Mouse (Mus musculus) heart, embryonic 15.5 days (tissue): ENCODE results near the gene Pld4. TPM values are rescaled to one million over a fixed set of nuclear protein-coding genes. Genes with fewer than 3 reads are reported as not detected.
"Not testable (repeated sequence)": the region's sequence is repeated elsewhere in the genome, so short reads cannot be mapped to it uniquely, and the experiment has no call there.

ENCODE experiments used
- ATAC-seq: fragments of 200-750 bp; cut with Nextera tagmentation; replicated peaks from 2 replicates; pipeline ENCODE4 v1.8.0; 2017; ENCODE audit warnings: low read depth, moderate TSS enrichment; ENCODE audit not compliant: insufficient number of reproducible peaks, insufficient read depth, low FRiP score
- H3K27ac ChIP-seq: fragments of 300-500 bp; sonication (generic); 2 replicates; pipeline ENCODE4 v1.5.1; 2015; ENCODE audit warnings: mild to moderate bottlenecking, inconsistent platforms
- H3K27me3 ChIP-seq: fragments of 300-500 bp; sonication (generic); 2 replicates; pipeline ENCODE4 v1.6.1; 2015; ENCODE audit warnings: inconsistent platforms
- H3K36me3 ChIP-seq: fragments of 300-500 bp; sonication (generic); 2 replicates; pipeline ENCODE4 v1.6.1; 2015; ENCODE audit warnings: mild to moderate bottlenecking, inconsistent platforms
- H3K4me1 ChIP-seq: fragments of 300-500 bp; sonication (generic); replicated peaks from 2 replicates; pipeline ENCODE4 v1.6.1; 2015; ENCODE audit warnings: inconsistent platforms
- H3K4me2 ChIP-seq: fragments of 300-500 bp; sonication (generic); 2 replicates; pipeline ENCODE4 v1.6.1; 2015; ENCODE audit warnings: inconsistent platforms, mild to moderate bottlenecking, moderate library complexity
- H3K4me3 ChIP-seq: fragments of 300-500 bp; sonication (generic); 2 replicates; pipeline ENCODE4 v1.5.1; 2015; ENCODE audit warnings: mild to moderate bottlenecking, inconsistent platforms
- H3K9ac ChIP-seq: fragments of 300-500 bp; sonication (generic); 2 replicates; pipeline ENCODE4 v1.6.1; 2015; ENCODE audit warnings: mild to moderate bottlenecking, inconsistent platforms
- H3K9me3 ChIP-seq: fragments of 300-500 bp; sonication (generic); replicated peaks from 2 replicates; pipeline ENCODE4 v1.6.1; 2016; ENCODE audit warnings: inconsistent platforms
- WGBS: fragments of 180-500 bp; shearing (Covaris S2); methylation state at CpG from one replicate; pipeline ENCODE4 v1.1.7; 2015; ENCODE audit warnings: mixed read lengths; 5-methylcytosine and 5-hydroxymethylcytosine counted together
- polyA plus RNA-seq: library from polyadenylated mRNA; unstranded; fragments of >200 nt; fragmentation: Nextera tagmentation; extraction: Ambion mirVana; gene quantifications from 2 replicates; pipeline ENCODE4 v1.2.1, GENCODE M21; 2015

The Pld4 gene
- polyA plus RNA-seq, 1 experiment from 2014 or later: 7.2 TPM

DNA sequence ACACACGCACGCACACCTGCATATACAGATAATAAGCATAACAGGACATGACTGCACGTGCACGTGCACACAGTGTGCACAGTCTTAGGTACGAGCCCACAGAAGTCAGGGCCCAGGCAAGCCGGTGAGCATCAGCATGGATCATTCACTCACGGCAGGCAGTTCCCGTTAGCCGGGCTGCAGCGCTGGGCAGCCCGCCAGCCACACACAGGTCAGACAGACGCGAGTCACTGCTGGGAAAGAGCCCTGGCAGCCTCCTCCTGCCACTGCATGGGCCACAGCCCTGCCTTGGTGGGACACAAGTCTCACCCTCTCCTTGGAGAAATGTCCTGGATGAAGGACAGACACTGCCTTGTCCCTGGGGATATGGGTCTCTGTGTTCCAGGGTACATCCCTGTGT is 43.6 kb downstream of the Pld4 start:
- ATAC-seq: no peak
- no peaks in the 10 kb centered on the region for H3K9me3 ChIP-seq
- WGBS: 37% methylated on average over 13 of the region's 13 CpGs
- peaks cover 42% of the 10 kb centered on the region for H3K4me1 ChIP-seq
- no peak overlapping the region for H3K4me2 ChIP-seq
- H3K4me3 ChIP-seq: no peak overlapping the region
- H3K9ac ChIP-seq: no peak overlapping the region
- no peak overlapping the region for H3K27ac ChIP-seq
- H3K27me3 ChIP-seq: peaks cover 32% of the 10 kb centered on the region
- no peaks in the 10 kb centered on the region for H3K36me3 ChIP-seq

DNA sequence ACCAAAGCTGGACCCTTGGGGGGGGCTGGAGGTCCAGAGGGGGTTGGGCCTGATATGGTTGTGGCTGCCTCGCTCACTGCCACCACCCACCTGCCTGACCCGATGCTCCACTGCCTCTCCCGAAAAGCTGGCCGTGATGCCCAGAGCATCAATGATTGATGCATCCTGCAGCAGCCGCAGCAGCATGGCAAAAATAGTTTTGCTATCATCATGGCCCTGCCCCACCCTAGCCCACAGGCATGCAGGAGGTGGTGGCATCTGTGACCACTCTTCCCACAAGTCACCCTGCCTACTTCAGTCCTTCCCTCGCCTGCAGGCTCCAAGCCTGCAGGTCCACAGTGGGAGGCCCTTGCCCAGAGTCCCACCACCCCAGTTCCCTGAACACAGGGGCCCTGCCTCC is 45.6 kb downstream of the Pld4 start:
- no peak overlapping the region for H3K4me3 ChIP-seq
- peaks cover 52% of the 10 kb centered on the region for H3K4me1 ChIP-seq
- H3K4me2 ChIP-seq: no peak overlapping the region
- no peaks in the 10 kb centered on the region for H3K9me3 ChIP-seq
- H3K36me3 ChIP-seq: no peaks in the 10 kb centered on the region
- WGBS: 55% methylated on average over 6 of the region's 6 CpGs
- H3K27me3 ChIP-seq: peaks cover 25% of the 10 kb centered on the region
- H3K9ac ChIP-seq: no peak overlapping the region
- ATAC-seq: no peak
- no peak overlapping the region for H3K27ac ChIP-seq

DNA sequence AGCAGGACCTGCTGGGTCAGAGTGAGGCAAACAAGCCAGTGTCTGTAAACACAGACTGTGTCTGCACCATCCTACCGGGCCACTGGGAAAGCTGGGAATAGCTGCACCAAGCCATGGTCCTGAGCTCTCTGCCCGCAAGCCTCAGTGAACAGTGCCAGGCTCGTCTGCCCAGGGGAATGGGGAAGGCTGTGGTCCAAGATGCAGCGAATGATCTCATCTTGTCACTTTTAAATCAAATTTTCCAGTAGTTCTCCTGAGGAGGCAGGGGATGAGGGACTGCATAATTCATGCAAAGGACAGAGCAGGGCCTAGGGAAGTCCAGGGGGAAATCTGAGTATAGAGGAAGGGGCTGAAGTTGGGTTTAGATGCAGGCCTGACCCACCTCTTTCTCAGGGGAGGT is 47.3 kb downstream of the Pld4 start:
- Histone ChIP-seq H3K4me2 (no peak overlapping the region), H3K9me3 (no peaks in the 10 kb centered on the region), H3K4me1 (peaks cover 57% of the 10 kb centered on the region), H3K9ac (peak overlapping the region; percentile 12; the same call in 1 of the 2 replicates), H3K4me3 (no peak overlapping the region), H3K27me3 (peaks cover 10% of the 10 kb centered on the region), H3K36me3 (no peaks in the 10 kb centered on the region), H3K27ac (no peak overlapping the region)
- 84% methylated on average over 4 of the region's 4 CpGs for WGBS
- ATAC-seq: no peak

DNA sequence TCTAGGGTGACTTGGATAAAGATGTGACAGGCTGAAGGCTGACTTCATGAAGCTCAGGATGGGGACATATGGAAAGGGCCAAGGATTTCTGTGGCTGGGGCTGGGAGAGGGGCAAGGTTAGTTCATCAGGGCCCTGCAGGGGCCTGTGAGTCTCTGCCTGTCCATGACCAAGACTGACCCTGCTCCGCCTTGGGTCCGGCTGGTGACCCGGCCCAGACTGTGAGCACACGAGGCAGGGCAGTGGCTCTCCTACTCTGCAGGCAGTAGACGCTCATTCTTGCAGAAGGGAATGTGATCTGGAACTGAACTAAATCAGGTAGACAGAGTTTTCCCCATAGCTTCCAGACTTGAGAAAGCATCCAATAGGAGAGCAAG is 47.7 kb downstream of the Pld4 start:
- 68% methylated on average over 5 of the region's 5 CpGs for WGBS
- ATAC-seq: 0 out of 2 replicates have a peak, but pooled peaks have one; percentile 1
- Histone ChIP-seq H3K9ac (peak overlapping the region; percentile 31; the same call in 1 of the 2 replicates), H3K27ac (peak overlapping the region; percentile 46; the same call in 1 of the 2 replicates), H3K9me3 (no peaks in the 10 kb centered on the region), H3K36me3 (no peaks in the 10 kb centered on the region), H3K4me1 (peaks cover 53% of the 10 kb centered on the region), H3K4me2 (peak overlapping the region; percentile 98), H3K4me3 (peak overlapping the region; percentile 82), H3K27me3 (peaks cover 6% of the 10 kb centered on the region)

DNA sequence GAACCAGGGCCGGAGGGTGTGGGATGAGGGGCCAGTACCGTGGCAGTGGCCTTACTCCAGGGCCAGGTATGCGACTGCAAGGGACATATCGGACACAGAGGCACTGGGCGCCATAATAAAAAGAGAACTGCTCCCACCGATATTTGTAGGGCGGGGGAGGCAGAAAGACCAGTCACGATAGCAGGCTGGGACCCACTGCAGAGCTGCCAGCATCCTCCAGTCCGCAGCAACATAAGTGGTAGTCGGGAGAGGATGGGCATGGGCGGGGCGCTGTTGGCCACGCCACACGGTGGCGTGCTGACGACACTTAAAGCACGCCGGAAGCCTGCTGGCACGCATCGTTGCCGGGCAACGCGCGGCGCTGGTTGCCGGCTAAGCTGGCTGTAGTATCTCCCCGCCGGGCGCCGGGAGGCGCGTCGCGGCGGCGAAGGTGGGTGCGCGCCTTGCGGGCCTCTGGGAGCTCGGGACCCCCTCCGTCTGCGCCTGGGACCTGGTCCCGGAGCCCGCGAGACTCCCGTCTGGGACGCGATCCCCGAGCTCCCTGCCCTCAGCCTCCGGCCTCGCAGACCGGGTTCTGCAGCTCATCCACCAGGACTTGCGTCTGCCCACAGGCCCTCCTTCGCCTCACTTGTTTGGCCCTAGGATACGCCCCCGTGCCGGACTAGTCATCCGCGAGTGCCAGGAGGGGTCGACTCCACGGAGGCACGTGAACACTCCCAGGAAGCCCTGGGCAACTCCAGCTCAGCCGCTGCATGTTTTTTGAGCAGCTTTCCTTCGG is 48.3 kb downstream of the Pld4 start, which contains the start of gene Clba1:
Gene Clba1 (plus strand): TSS at position 351 of the 778 bp plus-strand sequence.
- peak; percentile 87 for ATAC-seq
- 2% methylated on average over 64 of the region's 64 CpGs for WGBS
- Histone ChIP-seq H3K27ac (peak within 1 kb of the TSS; percentile 46), H3K9ac (peak within 1 kb of the TSS; percentile 69), H3K4me3 (peak within 1 kb of the TSS; percentile 82), H3K4me1 (peaks cover 49% of the 10 kb centered on the region), H3K9me3 (no peaks in the 10 kb centered on the region), H3K27me3 (peaks cover 4% of the 10 kb centered on the region), H3K4me2 (peak within 1 kb of the TSS; percentile 98), H3K36me3 (no peaks in the 10 kb centered on the region)

DNA sequence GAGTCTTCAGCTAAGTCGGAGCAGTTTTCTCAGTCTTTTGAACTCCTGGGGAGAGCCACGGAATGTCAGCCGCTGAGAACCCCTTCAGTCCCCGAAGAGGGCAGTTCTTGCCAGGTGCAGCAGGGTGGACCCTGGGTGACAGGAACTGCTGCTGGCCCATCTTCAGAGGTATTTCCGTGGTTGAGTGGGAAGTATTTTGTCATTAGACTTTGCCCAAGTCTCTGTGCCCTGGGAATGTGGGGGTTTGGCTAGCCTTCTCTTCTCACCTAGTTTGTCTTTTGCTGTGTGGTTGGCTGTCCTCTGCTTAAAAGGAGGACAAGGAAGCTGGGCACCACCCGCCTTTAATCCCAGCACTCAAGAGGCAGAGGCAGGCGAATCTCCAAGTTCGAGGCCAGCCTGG is 49.2 kb downstream of the Pld4 start:
- H3K4me3 ChIP-seq: peak overlapping the region; percentile 82
- no peak overlapping the region for H3K27ac ChIP-seq
- 17% methylated on average over 8 of the region's 8 CpGs for WGBS

DNA sequence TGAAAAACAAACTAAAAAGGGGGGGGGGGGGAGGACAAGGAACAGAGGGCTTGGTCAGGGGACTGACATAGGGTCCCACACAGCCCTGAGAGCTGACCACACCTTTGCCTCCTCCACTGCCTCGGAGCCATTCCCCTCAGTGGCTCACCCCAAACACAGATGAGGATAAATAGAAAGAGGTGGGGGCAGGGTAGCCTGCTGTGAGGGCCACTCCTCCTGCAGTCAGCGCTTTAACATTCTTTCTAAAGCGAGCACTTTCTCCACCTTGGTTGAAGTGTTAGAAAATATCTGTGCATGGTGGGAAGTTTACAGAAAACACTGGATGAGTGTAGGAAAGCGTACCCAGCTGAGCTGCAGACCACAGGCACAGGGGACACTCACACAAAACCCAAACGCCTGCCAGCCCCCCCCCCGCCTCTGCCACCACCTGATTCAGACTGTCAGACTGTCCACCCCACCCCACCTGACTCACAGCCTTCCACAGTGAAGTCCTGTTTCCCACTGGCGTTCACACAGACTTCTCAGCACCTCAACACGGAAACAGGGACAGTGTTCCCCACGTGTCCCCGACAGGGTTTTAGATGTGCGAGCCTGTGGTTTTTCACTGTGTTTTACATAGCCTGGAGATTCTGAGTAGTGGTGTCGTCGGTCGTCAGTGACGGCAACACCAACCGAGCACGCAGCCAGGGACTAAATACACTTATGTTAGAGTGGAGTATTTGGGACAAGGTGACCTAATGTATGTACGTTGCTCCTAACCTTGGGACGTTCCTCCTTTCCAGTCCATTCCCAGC is 49.8 kb downstream of the Pld4 start:
- peaks cover 41% of the 10 kb centered on the region for H3K4me1 ChIP-seq
- ATAC-seq: no peak
- peaks cover 4% of the 10 kb centered on the region for H3K27me3 ChIP-seq
- 41% methylated on average over 19 of the region's 19 CpGs for WGBS
- H3K9ac ChIP-seq: no peak overlapping the region
- H3K27ac ChIP-seq: no peak overlapping the region
- peak overlapping the region; percentile 82 for H3K4me3 ChIP-seq
- peak overlapping the region; percentile 98 for H3K4me2 ChIP-seq
- H3K36me3 ChIP-seq: no peaks in the 10 kb centered on the region
- H3K9me3 ChIP-seq: no peaks in the 10 kb centered on the region

More for the DNA sequence above, 49.2 kb downstream of the Pld4 start:
- Histone ChIP-seq H3K27me3 (peaks cover 4% of the 10 kb centered on the region), H3K4me2 (peak overlapping the region; percentile 98), H3K36me3 (no peaks in the 10 kb centered on the region), H3K9me3 (no peaks in the 10 kb centered on the region), H3K9ac (peak overlapping the region; percentile 69), H3K4me1 (peaks cover 41% of the 10 kb centered on the region)
- no peak for ATAC-seq

DNA sequence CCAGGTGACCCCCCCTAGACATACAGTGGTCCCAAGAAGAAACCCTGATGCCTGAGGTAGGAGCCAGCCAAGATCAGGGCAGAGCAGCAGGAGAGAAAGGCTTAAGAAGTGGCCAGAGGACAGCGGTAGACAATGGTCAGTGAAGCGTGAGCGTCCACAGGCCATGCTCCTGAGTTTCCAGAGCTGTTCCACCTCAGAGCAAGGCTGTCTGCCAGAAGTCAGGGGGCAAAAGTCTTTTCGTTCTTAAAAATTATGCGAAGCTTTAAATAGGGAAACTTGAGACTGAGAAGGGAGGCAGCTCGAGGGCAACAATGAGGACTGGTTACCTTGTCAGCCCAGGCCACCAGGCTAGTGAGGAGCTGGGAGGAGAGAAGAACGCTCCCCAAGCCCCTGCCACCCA is 52.9 kb downstream of the Pld4 start:
- Histone ChIP-seq H3K4me1 (peaks cover 39% of the 10 kb centered on the region), H3K27ac (no peak overlapping the region), H3K36me3 (0 out of 2 replicates have a peak, but pooled peaks cover 4% of the 10 kb centered on the region), H3K4me2 (no peak overlapping the region), H3K4me3 (no peak overlapping the region), H3K9me3 (no peaks in the 10 kb centered on the region), H3K9ac (no peak overlapping the region), H3K27me3 (no peaks in the 10 kb centered on the region)
- WGBS: 91% methylated on average over 7 of the region's 7 CpGs
- no peak for ATAC-seq

DNA sequence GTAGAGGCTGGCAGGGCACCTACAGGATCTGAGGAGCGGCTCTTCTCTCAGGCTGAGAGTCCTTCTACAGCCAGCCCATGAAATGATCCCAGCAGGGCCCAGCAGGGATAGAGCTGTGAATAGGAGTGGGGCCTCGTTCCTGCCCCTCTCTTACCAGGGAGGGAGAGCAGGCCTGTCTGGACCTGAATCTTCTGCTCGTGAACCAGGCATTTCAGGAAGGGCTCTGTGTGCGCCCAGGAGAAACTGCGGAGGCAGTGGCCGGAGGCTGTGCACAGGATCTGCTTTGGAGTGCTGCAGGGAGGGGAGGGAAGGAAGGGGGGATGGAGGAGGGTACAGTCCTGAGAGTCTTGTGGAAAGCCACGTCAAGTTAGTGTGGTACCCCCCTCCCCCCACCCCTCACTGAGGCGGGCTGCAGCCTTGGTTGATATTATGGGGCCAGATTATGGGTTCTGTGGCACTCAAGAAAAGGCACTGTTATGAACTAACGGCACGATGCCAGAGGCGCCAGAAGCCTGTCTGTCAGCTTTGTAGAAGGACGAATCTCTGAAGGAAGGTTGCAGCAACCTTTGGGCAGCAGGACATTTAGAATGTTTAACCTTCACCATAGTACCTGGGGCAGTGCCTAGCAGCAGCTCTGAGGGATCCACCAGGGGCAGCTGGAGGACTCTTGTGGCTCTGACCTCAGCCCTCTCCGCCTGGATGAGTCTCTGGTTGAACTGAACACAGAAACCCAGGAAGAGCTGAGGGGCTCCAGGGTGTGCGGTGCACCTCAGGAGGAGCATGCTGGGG is 54.4 kb downstream of the Pld4 start:
- Histone ChIP-seq H3K27ac (no peak overlapping the region), H3K9ac (no peak overlapping the region), H3K4me2 (no peak overlapping the region), H3K4me1 (peaks cover 28% of the 10 kb centered on the region), H3K9me3 (no peaks in the 10 kb centered on the region), H3K4me3 (no peak overlapping the region), H3K27me3 (no peaks in the 10 kb centered on the region), H3K36me3 (peaks cover 14% of the 10 kb centered on the region)
- ATAC-seq: no peak
- 65% methylated on average over 14 of the region's 14 CpGs for WGBS

DNA sequence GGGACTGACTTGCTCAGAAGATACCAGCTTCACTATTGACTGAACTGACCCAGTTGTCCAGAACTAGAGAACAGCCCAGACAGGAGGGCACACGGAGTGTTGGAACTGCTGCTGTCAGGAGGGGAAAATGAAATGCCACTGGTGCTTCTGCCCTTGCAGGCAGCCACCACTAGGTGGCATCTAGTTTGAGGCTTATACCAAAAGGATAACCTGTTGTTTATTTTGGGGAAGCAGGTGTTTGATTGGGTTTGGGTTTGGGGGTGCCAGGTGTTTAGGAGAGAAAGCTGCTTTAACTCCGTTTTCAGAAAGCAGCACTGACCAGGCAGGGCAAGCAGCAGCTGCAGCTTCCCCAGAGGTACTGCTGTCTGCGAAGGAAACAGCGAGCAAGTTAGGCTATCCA is 55.8 kb downstream of the Pld4 start:
- no peak overlapping the region for H3K4me3 ChIP-seq
- no peaks in the 10 kb centered on the region for H3K9me3 ChIP-seq
- ATAC-seq: no peak
- 0 out of 2 replicates have a peak overlapping the region, but pooled peaks have one; percentile 24 for H3K27ac ChIP-seq
- H3K27me3 ChIP-seq: no peaks in the 10 kb centered on the region
- H3K9ac ChIP-seq: no peak overlapping the region
- 52% methylated on average over 4 of the region's 4 CpGs for WGBS
- peaks cover 27% of the 10 kb centered on the region for H3K36me3 ChIP-seq
- H3K4me1 ChIP-seq: peaks cover 23% of the 10 kb centered on the region
- no peak overlapping the region for H3K4me2 ChIP-seq

DNA sequence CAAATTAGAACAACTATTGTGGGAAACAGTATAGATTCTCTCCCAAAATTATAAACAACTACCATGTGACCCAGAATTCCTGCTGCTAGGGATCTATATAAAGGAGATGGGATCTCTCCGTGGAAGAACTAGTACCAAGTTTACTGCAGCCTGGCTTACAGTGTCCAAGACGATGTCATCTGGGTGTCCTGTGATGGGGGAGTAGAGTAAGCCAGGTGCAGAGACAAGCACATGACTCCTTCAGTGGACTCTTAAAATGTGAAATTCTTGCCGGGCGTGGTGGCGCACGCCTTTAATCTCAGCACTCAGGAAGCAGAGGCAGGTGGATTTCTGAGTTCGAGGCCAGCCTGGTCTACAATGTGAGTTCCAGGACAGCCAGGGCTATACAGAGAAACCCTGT is 56.4 kb downstream of the Pld4 start:
- not testable (repeated sequence) for ATAC-seq
- WGBS: 82% methylated on average over 7 of the region's 7 CpGs
- H3K4me1 ChIP-seq: peaks cover 23% of the 10 kb centered on the region

More for the DNA sequence above, 56.4 kb downstream of the Pld4 start:
- Histone ChIP-seq H3K36me3 (peaks cover 30% of the 10 kb centered on the region), H3K27ac (0 out of 2 replicates have a peak overlapping the region, but pooled peaks have one; percentile 24)
- not testable (repeated sequence) for H3K9ac ChIP-seq, H3K4me3 ChIP-seq, H3K9me3 ChIP-seq, H3K4me2 ChIP-seq, H3K27me3 ChIP-seq
